Mouse (Mus musculus): Measurements from ENCODE around the gene Pabpn1l. TPM values are rescaled to one million over a fixed set of nuclear protein-coding genes. Genes with fewer than 3 reads are reported as not detected.

The Pabpn1l gene
- polyA plus RNA-seq (2014; fragmentation: Illumina TruSeq; extraction: RNeasy Lipid Tissue Mini Kit (QIAGEN cat#74804); ENCODE audit: low read depth, low replicate concordance): not detected

DNA sequence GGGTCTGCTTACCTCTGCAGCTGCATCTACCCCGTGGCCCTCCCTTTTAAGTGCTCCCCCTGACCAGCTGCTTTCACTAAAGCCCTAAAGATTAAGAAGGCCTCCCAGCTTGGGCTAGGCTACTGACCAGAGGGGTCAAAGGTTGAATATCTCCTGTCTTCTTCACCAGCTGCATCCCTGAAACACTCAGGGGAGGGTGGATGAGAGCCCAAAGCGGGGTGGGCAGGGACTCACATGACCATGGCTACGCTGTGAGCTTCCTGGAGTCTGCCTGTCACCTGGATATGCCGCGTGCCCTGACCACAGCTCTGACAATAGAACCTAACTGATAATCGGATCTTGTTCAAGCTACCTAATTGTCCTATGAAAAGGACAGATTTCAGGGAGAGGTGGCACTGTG lies at the start of gene Pabpn1l:
Gene Pabpn1l, minus strand, starts transcription at position 13 of the 400 bp plus-strand sequence.

DNA sequence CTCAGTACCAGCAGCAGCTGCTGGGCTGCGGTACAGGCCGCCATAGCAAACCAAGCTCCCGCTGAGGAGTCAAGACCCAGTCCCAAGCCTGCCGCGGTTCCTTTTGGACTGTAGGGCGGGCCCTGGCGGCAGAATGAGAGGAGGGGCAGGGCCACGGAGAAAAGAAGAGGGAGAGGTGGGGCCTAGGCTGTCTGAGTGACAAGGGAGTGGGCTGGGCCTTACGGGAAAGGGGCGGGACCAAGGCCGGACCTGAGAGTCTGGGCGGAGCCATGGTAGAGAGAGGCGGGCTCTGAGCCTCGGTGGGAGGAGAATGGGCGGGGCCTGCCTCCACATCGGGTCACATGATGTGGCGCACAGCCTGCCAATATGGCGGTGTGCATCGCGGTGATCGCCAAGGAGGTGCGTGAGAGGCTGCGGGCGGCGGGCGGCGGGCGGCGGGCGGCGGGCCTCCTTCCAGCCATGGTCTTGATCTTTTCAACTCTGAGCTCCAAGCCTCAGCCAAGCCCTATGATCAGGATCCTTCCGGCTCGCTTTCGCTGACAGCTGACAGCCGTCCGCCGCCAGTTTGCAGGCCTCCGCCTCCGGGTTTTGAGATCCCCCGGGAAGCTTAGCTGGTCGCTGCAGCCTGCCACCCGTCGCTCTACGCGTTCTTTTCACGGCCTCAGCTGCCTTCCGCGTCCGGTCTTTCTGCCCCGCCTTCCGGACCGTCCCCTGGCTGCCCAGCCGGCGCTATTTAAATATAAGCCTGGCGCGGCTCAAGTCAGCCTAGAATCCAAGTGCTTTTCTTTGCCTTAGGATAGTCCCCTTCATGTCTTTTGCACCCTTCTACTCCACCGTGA lies 11.0 kb downstream of the Pabpn1l start, which contains the start of the genes Galns and Trappc2l:
Gene Galns, minus strand, starts transcription at position 169 of the 839 bp plus-strand sequence.
Gene Trappc2l, plus strand, starts transcription at position 346 of the 839 bp plus-strand sequence.

DNA sequence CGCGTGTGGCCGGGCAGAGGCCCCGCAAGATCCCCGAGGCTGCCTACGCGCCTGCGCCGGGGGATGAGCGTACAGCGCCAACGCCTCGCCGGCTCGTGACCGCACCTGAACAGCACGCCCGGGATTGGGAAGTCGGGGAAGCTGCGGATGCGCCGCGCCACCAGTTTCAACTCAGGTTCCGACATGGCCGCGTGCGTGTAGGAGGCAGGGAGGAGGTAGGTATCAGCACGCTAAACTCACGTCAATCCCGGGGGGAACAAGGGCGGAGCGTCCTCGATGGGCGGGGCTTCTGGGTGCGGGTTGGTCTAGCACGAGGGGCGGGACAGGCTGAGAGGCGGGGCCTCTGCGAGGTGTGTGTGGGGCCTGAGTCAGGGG lies 45.9 kb downstream of the Pabpn1l start, which contains the start of gene Aprt:
Gene Aprt, minus strand, starts transcription at position 262 of the 375 bp plus-strand sequence.

Other genes starting within 250 kb of the Pabpn1l start
- 28.3 TPM for gene Zc3h18, start 246.1 kb downstream of the Pabpn1l start, polyA plus RNA-seq (2014; fragmentation: Illumina TruSeq; extraction: RNeasy Lipid Tissue Mini Kit (QIAGEN cat#74804); ENCODE audit: low read depth, low replicate concordance)
- gene Il17c, start 200.7 kb downstream of the Pabpn1l start, polyA plus RNA-seq (2014; fragmentation: Illumina TruSeq; extraction: RNeasy Lipid Tissue Mini Kit (QIAGEN cat#74804); ENCODE audit: low read depth, low replicate concordance): not detected
- gene Cyba, start 189.8 kb downstream of the Pabpn1l start, polyA plus RNA-seq (2014; fragmentation: Illumina TruSeq; extraction: RNeasy Lipid Tissue Mini Kit (QIAGEN cat#74804); ENCODE audit: low read depth, low replicate concordance): 74.7 TPM
- gene Mvd, start 179.3 kb downstream of the Pabpn1l start, polyA plus RNA-seq (2014; fragmentation: Illumina TruSeq; extraction: RNeasy Lipid Tissue Mini Kit (QIAGEN cat#74804); ENCODE audit: low read depth, low replicate concordance): 18.9 TPM
- gene Snai3, start 162.0 kb downstream of the Pabpn1l start, polyA plus RNA-seq (2014; fragmentation: Illumina TruSeq; extraction: RNeasy Lipid Tissue Mini Kit (QIAGEN cat#74804); ENCODE audit: low read depth, low replicate concordance): 0.99 TPM
- 31.9 TPM for gene Rnf166, start 146.7 kb downstream of the Pabpn1l start, polyA plus RNA-seq (2014; fragmentation: Illumina TruSeq; extraction: RNeasy Lipid Tissue Mini Kit (QIAGEN cat#74804); ENCODE audit: low read depth, low replicate concordance)
- 14.8 TPM for gene Ctu2, start 146.6 kb downstream of the Pabpn1l start, polyA plus RNA-seq (2014; fragmentation: Illumina TruSeq; extraction: RNeasy Lipid Tissue Mini Kit (QIAGEN cat#74804); ENCODE audit: low read depth, low replicate concordance)
- gene Piezo1, start 71.4 kb downstream of the Pabpn1l start, polyA plus RNA-seq (2014; fragmentation: Illumina TruSeq; extraction: RNeasy Lipid Tissue Mini Kit (QIAGEN cat#74804); ENCODE audit: low read depth, low replicate concordance): 60.3 TPM
- 2.5 TPM for gene Cdt1, start 54.7 kb downstream of the Pabpn1l start, polyA plus RNA-seq (2014; fragmentation: Illumina TruSeq; extraction: RNeasy Lipid Tissue Mini Kit (QIAGEN cat#74804); ENCODE audit: low read depth, low replicate concordance)
- 31.6 TPM for gene Aprt, start 45.8 kb downstream of the Pabpn1l start, polyA plus RNA-seq (2014; fragmentation: Illumina TruSeq; extraction: RNeasy Lipid Tissue Mini Kit (QIAGEN cat#74804); ENCODE audit: low read depth, low replicate concordance)
- 16.0 TPM for gene Galns, start 11.3 kb downstream of the Pabpn1l start, polyA plus RNA-seq (2014; fragmentation: Illumina TruSeq; extraction: RNeasy Lipid Tissue Mini Kit (QIAGEN cat#74804); ENCODE audit: low read depth, low replicate concordance)
- 46.1 TPM for gene Trappc2l, start 11.1 kb downstream of the Pabpn1l start, polyA plus RNA-seq (2014; fragmentation: Illumina TruSeq; extraction: RNeasy Lipid Tissue Mini Kit (QIAGEN cat#74804); ENCODE audit: low read depth, low replicate concordance)
- gene Cbfa2t3, start 76.4 kb upstream of the Pabpn1l start, polyA plus RNA-seq (2014; fragmentation: Illumina TruSeq; extraction: RNeasy Lipid Tissue Mini Kit (QIAGEN cat#74804); ENCODE audit: low read depth, low replicate concordance): 5.3 TPM
- 18.7 TPM for gene Acsf3, start 152.7 kb upstream of the Pabpn1l start, polyA plus RNA-seq (2014; fragmentation: Illumina TruSeq; extraction: RNeasy Lipid Tissue Mini Kit (QIAGEN cat#74804); ENCODE audit: low read depth, low replicate concordance)
- not detected for gene Cdh15, start 225.2 kb upstream of the Pabpn1l start, polyA plus RNA-seq (2014; fragmentation: Illumina TruSeq; extraction: RNeasy Lipid Tissue Mini Kit (QIAGEN cat#74804); ENCODE audit: low read depth, low replicate concordance)

Data from adipose tissue, adult 10 weeks (tissue).